Mouse (Mus musculus): ENCODE measurements at regions not wholly inside any gene's neighbourhood (a gene's known extent, or its start where the extent isn't known, plus 50 kb on each side); places are given as distances from the start of the nearest gene placed in this dataset.
A peak's percentile ranks its signal among the peaks of the same experiment; 100 is the strongest.

DNA sequence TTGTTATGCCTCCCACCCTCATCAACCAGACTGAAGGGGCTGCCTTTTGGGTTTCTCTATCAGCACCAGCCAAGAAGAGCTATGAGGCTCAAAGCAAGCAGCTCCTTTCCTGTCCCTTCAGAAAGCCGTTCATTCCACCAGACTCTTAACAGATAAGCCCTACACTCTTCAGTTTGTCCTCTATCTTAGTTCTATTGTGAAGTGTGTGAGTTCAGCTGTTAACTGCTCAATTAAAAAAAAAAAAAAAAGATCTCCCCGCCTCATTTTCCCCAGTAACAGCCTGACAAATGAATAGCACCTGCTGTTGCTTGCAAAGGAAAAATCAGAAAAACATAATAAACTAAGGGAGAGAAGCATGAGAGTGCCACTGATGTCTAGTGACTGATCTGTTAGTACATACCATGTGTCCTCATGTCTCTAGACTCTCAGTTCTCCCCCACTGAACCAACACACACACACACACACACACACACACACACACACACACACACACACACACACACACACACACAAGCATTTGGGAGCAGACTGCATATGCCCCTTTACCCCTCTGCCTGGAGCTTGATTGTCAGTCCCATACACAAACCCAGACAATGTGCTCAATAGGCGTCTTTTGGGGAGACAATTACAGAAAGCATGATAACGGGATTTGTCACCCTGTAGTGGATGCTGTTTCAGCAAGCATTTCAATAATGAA is 448.4 kb upstream of the Fam92a start:
- Histone ChIP-seq H3K4me2 (ENCODE audit: low read length) (no peak overlapping the region), H3K36me3 (ENCODE audit: control insufficient read depth, insufficient read depth, low read length) (no peaks in the 10 kb centered on the region), H3K4me1 (ENCODE audit: control insufficient read depth, insufficient read depth, low read length) (peaks cover 8% of the 10 kb centered on the region; the same call in 1 of the 2 replicates), H3K27ac (ENCODE audit: low read length) (no peak overlapping the region), H3K4me3 (ENCODE audit: low read depth, low read length) (no peak overlapping the region), H3K9ac (ENCODE audit: low read depth, low read length) (no peak overlapping the region), H3K9me3 (replicated peaks; ENCODE audit: control insufficient read depth, low read length, poor library complexity, severe bottlenecking) (no peaks in the 10 kb centered on the region), H3K27me3 (ENCODE audit: control insufficient read depth, insufficient read depth, low read depth, low read length) (no peaks in the 10 kb centered on the region)
- ATAC-seq = peak; percentile 90
- 12% methylated on average over 4 of the region's 4 CpGs for WGBS

DNA sequence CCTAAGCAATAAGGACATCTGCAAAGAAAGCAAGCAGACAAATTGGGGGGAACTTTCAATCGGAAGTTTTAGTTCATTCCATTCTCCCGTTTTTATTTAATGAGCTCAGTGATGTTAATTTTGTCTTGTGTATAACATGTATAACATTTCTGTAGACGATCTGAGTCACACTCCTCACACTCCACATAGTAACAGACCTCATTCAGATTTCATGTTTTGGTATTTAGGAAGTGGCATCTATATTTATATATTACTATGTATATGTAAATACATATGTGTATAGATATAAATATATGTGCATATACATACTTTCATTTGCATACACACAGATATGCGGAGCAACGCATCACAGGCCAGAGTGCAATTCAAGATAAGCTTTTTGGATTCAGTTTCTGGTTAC is 444.9 kb upstream of the Fam92a start:
- Histone ChIP-seq H3K4me2 (ENCODE audit: low read length) (no peak overlapping the region), H3K27ac (ENCODE audit: low read length) (no peak overlapping the region), H3K36me3 (ENCODE audit: control insufficient read depth, insufficient read depth, low read length) (no peaks in the 10 kb centered on the region), H3K27me3 (ENCODE audit: control insufficient read depth, insufficient read depth, low read depth, low read length) (no peaks in the 10 kb centered on the region), H3K4me1 (ENCODE audit: control insufficient read depth, insufficient read depth, low read length) (peaks cover 10% of the 10 kb centered on the region; the same call in 1 of the 2 replicates), H3K9ac (ENCODE audit: low read depth, low read length) (no peak overlapping the region), H3K9me3 (replicated peaks; ENCODE audit: control insufficient read depth, low read length, poor library complexity, severe bottlenecking) (no peaks in the 10 kb centered on the region), H3K4me3 (ENCODE audit: low read depth, low read length) (no peak overlapping the region)
- WGBS = 83% methylated on average over 5 of the region's 5 CpGs
- no peak for ATAC-seq

DNA sequence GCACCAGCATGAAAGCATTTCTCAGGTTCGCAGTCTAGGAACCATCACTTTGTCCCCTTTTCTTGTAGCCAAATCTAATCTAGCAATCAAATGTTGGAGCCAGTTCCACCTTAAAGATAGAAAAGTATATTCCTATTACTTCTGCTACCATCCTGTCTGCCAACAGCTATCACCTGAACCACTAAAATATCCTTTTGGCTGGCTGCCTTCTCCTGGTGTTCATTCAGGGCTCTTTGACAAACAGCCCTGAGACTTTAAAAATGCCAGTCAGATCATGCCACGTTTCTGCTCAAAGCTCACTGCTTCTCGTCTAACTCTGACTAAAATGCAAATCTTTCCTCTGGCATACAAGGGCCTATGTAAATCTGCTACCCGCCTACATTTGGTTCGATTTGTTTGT is 439.7 kb upstream of the Fam92a start:
- Histone ChIP-seq H3K36me3 (ENCODE audit: control insufficient read depth, insufficient read depth, low read length) (no peaks in the 10 kb centered on the region), H3K27me3 (ENCODE audit: control insufficient read depth, insufficient read depth, low read depth, low read length) (no peaks in the 10 kb centered on the region), H3K4me3 (ENCODE audit: low read depth, low read length) (no peak overlapping the region), H3K4me1 (ENCODE audit: control insufficient read depth, insufficient read depth, low read length) (peaks cover 2% of the 10 kb centered on the region; the same call in 1 of the 2 replicates), H3K4me2 (ENCODE audit: low read length) (no peak overlapping the region), H3K27ac (ENCODE audit: low read length) (0 out of 2 replicates have a peak overlapping the region, but pooled peaks have one; percentile 38), H3K9me3 (replicated peaks; ENCODE audit: control insufficient read depth, low read length, poor library complexity, severe bottlenecking) (no peaks in the 10 kb centered on the region), H3K9ac (ENCODE audit: low read depth, low read length) (no peak overlapping the region)
- 55% methylated on average over 5 of the region's 5 CpGs for WGBS
- no peak for ATAC-seq

DNA sequence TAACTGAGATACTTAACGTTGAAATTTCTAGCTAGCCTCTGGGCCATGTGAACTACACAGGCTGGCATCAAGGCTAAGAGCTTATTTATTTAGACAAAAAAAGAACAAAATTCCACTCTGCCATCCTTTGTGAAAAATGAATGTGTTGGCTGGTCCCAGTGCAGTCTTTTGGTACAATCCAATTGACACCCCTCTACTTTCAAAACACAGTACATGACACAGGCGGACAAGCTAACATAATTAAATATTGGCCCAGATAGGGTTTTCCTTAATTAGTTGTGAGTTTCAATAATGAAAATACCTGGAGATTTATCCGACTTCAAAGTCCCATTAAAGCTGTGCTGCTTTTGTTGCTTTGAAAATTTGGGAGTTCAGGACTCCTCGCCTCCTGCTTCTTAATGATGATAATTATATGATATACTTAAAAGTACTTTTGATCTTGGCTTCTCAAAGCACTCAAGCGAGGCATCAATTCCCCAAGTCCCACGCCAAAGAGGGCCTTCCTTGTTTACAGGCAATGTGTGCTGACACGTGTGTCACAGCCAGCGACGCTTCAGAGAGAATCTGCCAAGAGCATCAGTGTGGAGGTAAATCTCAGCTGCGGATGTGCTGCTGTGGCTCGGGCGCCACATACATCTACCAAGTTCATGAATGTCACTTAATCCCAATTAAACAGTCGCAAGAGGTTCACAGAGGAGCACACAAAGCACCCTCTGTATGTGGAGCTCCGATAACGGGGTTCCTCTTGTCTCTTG is 429.5 kb upstream of the Fam92a start:
- Histone ChIP-seq H3K9me3 (replicated peaks; ENCODE audit: control insufficient read depth, low read length, poor library complexity, severe bottlenecking) (no peaks in the 10 kb centered on the region), H3K4me1 (ENCODE audit: control insufficient read depth, insufficient read depth, low read length) (no peaks in the 10 kb centered on the region), H3K4me2 (ENCODE audit: low read length) (no peak overlapping the region), H3K27ac (ENCODE audit: low read length) (no peak overlapping the region), H3K9ac (ENCODE audit: low read depth, low read length) (no peak overlapping the region), H3K36me3 (ENCODE audit: control insufficient read depth, insufficient read depth, low read length) (no peaks in the 10 kb centered on the region), H3K4me3 (ENCODE audit: low read depth, low read length) (no peak overlapping the region), H3K27me3 (ENCODE audit: control insufficient read depth, insufficient read depth, low read depth, low read length) (no peaks in the 10 kb centered on the region)
- 52% methylated on average over 15 of the region's 15 CpGs for WGBS
- peak; percentile 66 for ATAC-seq

DNA sequence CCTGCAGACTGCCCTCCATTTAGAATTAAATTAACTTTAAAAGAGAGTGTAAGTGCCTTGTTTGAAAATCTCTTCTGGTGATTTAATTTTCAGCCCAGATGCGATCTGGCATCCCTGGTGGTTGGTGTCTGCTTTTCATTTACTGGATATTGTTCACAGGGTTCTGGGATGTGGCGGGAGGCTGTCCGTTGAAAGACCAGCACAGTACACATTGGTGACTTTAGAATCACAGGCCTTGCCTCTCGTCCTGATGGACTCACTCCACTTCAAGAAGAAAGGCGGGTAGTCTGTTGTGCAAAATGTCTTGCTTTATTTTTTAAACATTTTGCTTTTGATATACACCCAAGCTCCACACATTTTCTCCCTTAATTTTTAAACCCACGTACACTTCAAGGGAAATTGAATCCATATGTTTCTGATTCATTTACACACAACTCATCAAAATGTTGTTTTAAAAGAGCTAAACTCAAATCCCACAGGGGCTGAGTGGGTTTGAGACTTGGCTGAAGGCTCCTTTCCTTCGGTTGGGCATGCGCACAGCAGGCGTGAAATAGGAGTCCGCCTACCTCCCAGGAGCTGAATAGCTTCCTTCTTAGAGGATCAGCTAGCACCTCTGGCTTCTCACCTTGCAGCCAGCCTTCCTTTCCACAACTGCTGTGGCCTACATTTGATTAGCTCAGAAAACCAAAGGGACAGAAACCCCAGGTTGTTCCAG is 424.1 kb upstream of the Fam92a start:
- H3K4me3 ChIP-seq (ENCODE audit: low read depth, low read length) = no peak overlapping the region
- no peak overlapping the region for H3K4me2 ChIP-seq (ENCODE audit: low read length)
- H3K36me3 ChIP-seq (ENCODE audit: control insufficient read depth, insufficient read depth, low read length) = no peaks in the 10 kb centered on the region
- no peak overlapping the region for H3K27ac ChIP-seq (ENCODE audit: low read length)
- no peaks in the 10 kb centered on the region for H3K27me3 ChIP-seq (ENCODE audit: control insufficient read depth, insufficient read depth, low read depth, low read length)
- no peaks in the 10 kb centered on the region for H3K4me1 ChIP-seq (ENCODE audit: control insufficient read depth, insufficient read depth, low read length)
- WGBS = 68% methylated on average over 10 of the region's 10 CpGs
- H3K9ac ChIP-seq (ENCODE audit: low read depth, low read length) = no peak overlapping the region
- no peak for ATAC-seq
- no peaks in the 10 kb centered on the region for H3K9me3 ChIP-seq (replicated peaks; ENCODE audit: control insufficient read depth, low read length, poor library complexity, severe bottlenecking)

DNA sequence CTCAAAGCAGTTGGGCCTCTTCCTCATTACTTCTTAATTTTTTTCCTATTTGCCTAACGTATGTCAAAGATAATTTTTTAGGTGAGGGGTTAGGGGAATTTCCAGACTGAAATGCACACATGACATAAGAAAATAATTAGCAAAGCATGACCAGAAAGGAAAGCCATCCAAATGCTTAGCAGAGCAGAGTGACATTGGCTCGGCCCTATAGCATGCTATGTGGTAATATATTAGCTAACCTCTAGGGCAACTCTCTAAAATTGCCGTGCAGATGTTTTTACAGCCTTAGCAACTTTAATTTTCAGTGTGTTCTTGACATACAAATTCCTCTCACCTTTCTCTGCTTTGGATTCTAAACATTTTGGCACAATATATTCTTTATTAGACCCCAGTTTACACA is 421.2 kb upstream of the Fam92a start:
- ATAC-seq = 0 out of 2 replicates have a peak, but pooled peaks have one; percentile 56
- Histone ChIP-seq H3K9ac (ENCODE audit: low read depth, low read length) (no peak overlapping the region), H3K4me2 (ENCODE audit: low read length) (no peak overlapping the region), H3K4me1 (ENCODE audit: control insufficient read depth, insufficient read depth, low read length) (no peaks in the 10 kb centered on the region), H3K36me3 (ENCODE audit: control insufficient read depth, insufficient read depth, low read length) (no peaks in the 10 kb centered on the region), H3K9me3 (replicated peaks; ENCODE audit: control insufficient read depth, low read length, poor library complexity, severe bottlenecking) (no peaks in the 10 kb centered on the region), H3K27ac (ENCODE audit: low read length) (no peak overlapping the region), H3K4me3 (ENCODE audit: low read depth, low read length) (no peak overlapping the region), H3K27me3 (ENCODE audit: control insufficient read depth, insufficient read depth, low read depth, low read length) (no peaks in the 10 kb centered on the region)
- WGBS = 56% methylated on average over 3 of the region's 3 CpGs

DNA sequence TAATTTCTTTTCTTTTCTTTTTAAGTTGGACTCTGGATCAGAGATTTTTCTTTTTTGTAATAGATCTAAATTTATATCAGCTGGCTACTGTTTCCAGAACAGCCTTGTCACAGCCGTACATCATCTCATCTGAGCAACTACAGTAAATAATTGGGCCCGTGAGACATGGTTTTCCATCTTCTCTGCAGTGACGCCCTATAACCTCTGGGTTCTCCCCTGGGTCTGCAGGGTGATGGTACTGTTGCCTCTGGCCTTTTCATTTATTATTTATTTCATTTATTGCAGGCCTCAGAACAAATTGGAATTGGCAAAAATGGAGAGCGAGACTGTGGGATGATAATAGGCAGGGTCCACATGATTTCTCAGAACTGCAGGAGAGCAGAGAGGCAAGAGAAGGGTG is 406.3 kb upstream of the Fam92a start:
- H3K36me3 ChIP-seq (ENCODE audit: control insufficient read depth, insufficient read depth, low read length) = no peaks in the 10 kb centered on the region
- H3K9me3 ChIP-seq (replicated peaks; ENCODE audit: control insufficient read depth, low read length, poor library complexity, severe bottlenecking) = no peaks in the 10 kb centered on the region
- no peaks in the 10 kb centered on the region for H3K27me3 ChIP-seq (ENCODE audit: control insufficient read depth, insufficient read depth, low read depth, low read length)
- H3K9ac ChIP-seq (ENCODE audit: low read depth, low read length) = no peak overlapping the region
- H3K4me2 ChIP-seq (ENCODE audit: low read length) = no peak overlapping the region
- H3K4me1 ChIP-seq (ENCODE audit: control insufficient read depth, insufficient read depth, low read length) = no peaks in the 10 kb centered on the region
- ATAC-seq = peak; percentile 25
- no peak overlapping the region for H3K27ac ChIP-seq (ENCODE audit: low read length)
- 59% methylated on average over 4 of the region's 4 CpGs for WGBS
- H3K4me3 ChIP-seq (ENCODE audit: low read depth, low read length) = no peak overlapping the region

DNA sequence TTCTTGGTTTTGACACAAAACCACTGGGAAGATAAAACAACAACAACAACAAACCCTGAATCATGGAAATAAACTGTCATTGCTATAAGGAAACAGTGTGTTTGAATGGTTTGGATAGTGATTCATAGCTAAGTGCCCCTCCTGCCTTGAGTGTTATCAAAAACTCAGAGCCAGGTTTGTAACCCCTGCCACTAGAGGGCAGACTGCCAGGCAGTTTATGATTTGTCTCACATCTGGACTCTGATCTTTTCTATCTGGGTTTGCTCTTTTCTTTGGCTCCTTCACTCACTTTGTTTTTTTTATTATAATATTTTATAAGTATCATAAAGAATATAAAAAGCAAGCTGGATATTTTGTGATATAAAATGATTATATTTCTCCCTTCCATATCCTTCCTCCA is 400.1 kb upstream of the Fam92a start:
- ATAC-seq = no peak
- no peak overlapping the region for H3K27ac ChIP-seq (ENCODE audit: low read length)
- no peak overlapping the region for H3K4me3 ChIP-seq (ENCODE audit: low read depth, low read length)
- H3K4me2 ChIP-seq (ENCODE audit: low read length) = no peak overlapping the region
- H3K36me3 ChIP-seq (ENCODE audit: control insufficient read depth, insufficient read depth, low read length) = no peaks in the 10 kb centered on the region
- H3K4me1 ChIP-seq (ENCODE audit: control insufficient read depth, insufficient read depth, low read length) = 0 out of 2 replicates have a peak, but pooled peaks cover 2% of the 10 kb centered on the region
- H3K9me3 ChIP-seq (replicated peaks; ENCODE audit: control insufficient read depth, low read length, poor library complexity, severe bottlenecking) = no peaks in the 10 kb centered on the region
- H3K9ac ChIP-seq (ENCODE audit: low read depth, low read length) = no peak overlapping the region
- no peaks in the 10 kb centered on the region for H3K27me3 ChIP-seq (ENCODE audit: control insufficient read depth, insufficient read depth, low read depth, low read length)

DNA sequence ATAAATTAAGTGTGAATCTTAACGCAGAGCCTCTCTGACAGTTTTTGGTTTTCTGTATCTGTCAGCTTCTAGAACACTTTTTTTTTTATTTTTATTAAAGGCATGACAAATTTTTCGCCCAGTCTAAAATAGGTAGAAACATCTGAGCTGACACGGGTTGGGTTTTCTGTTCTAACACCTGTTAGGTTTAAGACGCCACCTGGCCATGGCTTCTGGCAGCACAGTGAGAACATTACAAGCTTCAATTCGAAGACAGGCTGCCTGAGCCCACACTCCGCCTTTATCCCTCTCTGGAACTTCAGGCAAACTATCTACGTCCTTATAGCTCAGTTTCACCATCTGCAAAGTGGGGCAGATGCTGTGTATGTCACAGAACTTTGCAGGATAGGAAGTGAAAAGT is 398.9 kb upstream of the Fam92a start:
- Histone ChIP-seq H3K4me2 (ENCODE audit: low read length) (no peak overlapping the region), H3K27ac (ENCODE audit: low read length) (no peak overlapping the region), H3K27me3 (ENCODE audit: control insufficient read depth, insufficient read depth, low read depth, low read length) (no peaks in the 10 kb centered on the region), H3K4me3 (ENCODE audit: low read depth, low read length) (no peak overlapping the region), H3K9me3 (replicated peaks; ENCODE audit: control insufficient read depth, low read length, poor library complexity, severe bottlenecking) (no peaks in the 10 kb centered on the region), H3K36me3 (ENCODE audit: control insufficient read depth, insufficient read depth, low read length) (no peaks in the 10 kb centered on the region), H3K9ac (ENCODE audit: low read depth, low read length) (no peak overlapping the region), H3K4me1 (ENCODE audit: control insufficient read depth, insufficient read depth, low read length) (0 out of 2 replicates have a peak, but pooled peaks cover 2% of the 10 kb centered on the region)
- ATAC-seq = no peak
- 84% methylated on average over 7 of the region's 7 CpGs for WGBS
